Mouse (Mus musculus): ENCODE results near the gene Myo1e. TPM values are rescaled to one million over a fixed set of nuclear protein-coding genes. Genes with fewer than 3 reads are reported as not detected.

Gene Myo1e
- polyA plus RNA-seq, 1 experiment from 2014 or later, result 24.6 TPM

DNA sequence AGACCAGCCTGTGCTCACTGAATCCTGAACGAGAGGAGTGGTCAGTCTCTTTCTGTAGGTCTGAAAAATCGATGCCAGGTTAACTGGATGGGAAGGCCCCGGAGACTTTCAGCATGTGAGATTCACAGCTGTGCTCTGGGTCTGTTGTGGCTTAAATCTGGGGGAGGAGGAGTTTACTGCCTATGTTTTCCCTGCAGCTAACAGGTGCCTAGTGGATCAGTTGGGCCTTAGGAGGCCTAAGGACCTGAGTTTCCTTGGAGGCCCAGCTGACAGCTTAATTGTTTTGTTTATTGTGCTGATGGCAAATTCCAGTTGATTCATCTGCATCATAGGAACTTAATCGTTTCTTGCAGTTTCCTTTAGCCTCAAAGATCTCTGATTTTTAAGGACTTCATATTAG lies 16.0 kb downstream of the Myo1e start:
- 66% methylated on average over 4 of the region's 4 CpGs for WGBS

DNA sequence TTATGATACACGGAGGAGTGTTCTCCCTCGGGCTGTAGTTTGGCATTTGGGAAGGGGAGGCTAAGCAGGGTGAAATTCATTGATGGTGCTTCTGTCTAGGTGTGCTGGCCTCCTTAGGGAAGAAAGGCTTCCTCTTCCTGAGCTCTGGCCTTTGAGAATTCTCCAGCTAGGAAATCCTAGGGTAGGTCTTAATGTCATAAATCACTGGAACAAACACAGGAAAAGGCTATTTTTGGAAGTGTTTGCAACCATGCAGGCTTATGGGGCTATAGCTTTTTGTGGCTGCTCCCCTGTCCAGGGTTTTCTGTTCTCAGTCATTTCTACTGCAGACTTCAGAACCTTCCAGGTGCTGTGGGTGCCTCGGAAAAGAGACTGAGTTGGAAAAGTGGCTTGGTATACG lies 16.9 kb downstream of the Myo1e start:
- Histone ChIP-seq H3K4me3 (replicated peaks) (no peak overlapping the region), H3K27ac (no peak overlapping the region), H3K36me3 (no peaks in the 10 kb centered on the region), H3K9ac (replicated peaks) (no peak overlapping the region), H3K4me2 (no peak overlapping the region), H3K27me3 (no peaks in the 10 kb centered on the region), H3K4me1 (replicated peaks) (peaks cover 17% of the 10 kb centered on the region), H3K9me3 (no peaks in the 10 kb centered on the region)
- WGBS, result 53% methylated on average over 4 of the region's 4 CpGs
- no peak for ATAC-seq (ENCODE audit: insufficient number of reproducible peaks, insufficient read depth, low FRiP score, low TSS enrichment, low read depth)

More for the DNA sequence above, 16.0 kb downstream of the Myo1e start:
- Histone ChIP-seq H3K4me2 (no peak overlapping the region), H3K9me3 (no peaks in the 10 kb centered on the region), H3K4me3 (replicated peaks) (no peak overlapping the region), H3K4me1 (replicated peaks) (peaks cover 17% of the 10 kb centered on the region), H3K36me3 (no peaks in the 10 kb centered on the region), H3K27me3 (no peaks in the 10 kb centered on the region), H3K27ac (no peak overlapping the region), H3K9ac (replicated peaks) (no peak overlapping the region)
- ATAC-seq (ENCODE audit: insufficient number of reproducible peaks, insufficient read depth, low FRiP score, low TSS enrichment, low read depth), result no peak

DNA sequence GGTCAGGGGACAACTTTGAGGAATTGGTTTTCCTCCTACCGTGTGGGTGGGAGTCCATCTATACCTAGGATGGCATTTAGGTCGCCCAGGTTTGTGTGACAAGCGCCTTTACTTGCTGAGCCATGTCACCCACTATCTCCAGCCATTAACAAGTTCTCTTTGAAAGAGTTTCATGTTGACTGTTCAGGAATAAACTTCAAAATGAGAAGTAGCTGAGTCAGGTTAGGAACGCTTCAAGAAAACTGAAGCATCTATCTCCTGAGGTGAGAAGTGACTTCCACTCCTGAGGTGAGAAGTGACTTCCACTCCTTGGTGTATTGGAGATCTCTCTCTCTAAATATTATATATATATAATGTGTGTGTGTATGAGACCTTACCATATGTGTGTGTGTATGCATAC lies 19.2 kb downstream of the Myo1e start:
- Histone ChIP-seq H3K4me2 (no peak overlapping the region), H3K36me3 (no peaks in the 10 kb centered on the region), H3K27ac (no peak overlapping the region), H3K4me1 (replicated peaks) (peaks cover 21% of the 10 kb centered on the region), H3K9me3 (no peaks in the 10 kb centered on the region), H3K4me3 (replicated peaks) (no peak overlapping the region), H3K27me3 (no peaks in the 10 kb centered on the region), H3K9ac (replicated peaks) (no peak overlapping the region)
- ATAC-seq (ENCODE audit: insufficient number of reproducible peaks, insufficient read depth, low FRiP score, low TSS enrichment, low read depth), result no peak
- WGBS, result 87% methylated on average over 4 of the region's 4 CpGs

DNA sequence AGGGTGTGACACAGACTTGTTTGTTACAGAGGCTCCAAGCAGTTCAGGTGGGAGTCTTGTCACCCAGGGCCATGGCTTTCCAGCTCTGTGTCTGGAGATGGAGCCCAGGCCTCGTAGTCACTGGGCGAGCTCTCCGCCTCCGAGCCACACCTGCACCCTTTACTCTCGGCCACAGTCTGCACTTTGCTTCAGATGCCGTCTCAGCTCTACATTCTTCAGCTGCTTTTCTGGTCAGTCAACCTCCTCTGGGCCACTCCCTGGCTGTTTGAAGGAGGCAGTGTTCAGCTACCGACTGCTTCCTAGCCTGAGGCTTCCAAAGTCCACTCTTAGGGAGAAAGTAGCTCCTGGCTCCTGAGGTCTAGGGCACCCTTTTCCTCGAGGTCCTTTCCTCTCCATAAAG lies 22.7 kb downstream of the Myo1e start:
- H3K27ac ChIP-seq, result no peak overlapping the region
- H3K4me1 ChIP-seq (replicated peaks), result peaks cover 3% of the 10 kb centered on the region; the same call in 1 of the 2 replicates
- no peak overlapping the region for H3K9ac ChIP-seq (replicated peaks)
- no peak overlapping the region for H3K4me3 ChIP-seq (replicated peaks)
- H3K9me3 ChIP-seq, result no peaks in the 10 kb centered on the region
- H3K36me3 ChIP-seq, result no peaks in the 10 kb centered on the region
- 61% methylated on average over 8 of the region's 8 CpGs for WGBS
- no peak overlapping the region for H3K4me2 ChIP-seq
- ATAC-seq (ENCODE audit: insufficient number of reproducible peaks, insufficient read depth, low FRiP score, low TSS enrichment, low read depth), result no peak
- H3K27me3 ChIP-seq, result no peaks in the 10 kb centered on the region

DNA sequence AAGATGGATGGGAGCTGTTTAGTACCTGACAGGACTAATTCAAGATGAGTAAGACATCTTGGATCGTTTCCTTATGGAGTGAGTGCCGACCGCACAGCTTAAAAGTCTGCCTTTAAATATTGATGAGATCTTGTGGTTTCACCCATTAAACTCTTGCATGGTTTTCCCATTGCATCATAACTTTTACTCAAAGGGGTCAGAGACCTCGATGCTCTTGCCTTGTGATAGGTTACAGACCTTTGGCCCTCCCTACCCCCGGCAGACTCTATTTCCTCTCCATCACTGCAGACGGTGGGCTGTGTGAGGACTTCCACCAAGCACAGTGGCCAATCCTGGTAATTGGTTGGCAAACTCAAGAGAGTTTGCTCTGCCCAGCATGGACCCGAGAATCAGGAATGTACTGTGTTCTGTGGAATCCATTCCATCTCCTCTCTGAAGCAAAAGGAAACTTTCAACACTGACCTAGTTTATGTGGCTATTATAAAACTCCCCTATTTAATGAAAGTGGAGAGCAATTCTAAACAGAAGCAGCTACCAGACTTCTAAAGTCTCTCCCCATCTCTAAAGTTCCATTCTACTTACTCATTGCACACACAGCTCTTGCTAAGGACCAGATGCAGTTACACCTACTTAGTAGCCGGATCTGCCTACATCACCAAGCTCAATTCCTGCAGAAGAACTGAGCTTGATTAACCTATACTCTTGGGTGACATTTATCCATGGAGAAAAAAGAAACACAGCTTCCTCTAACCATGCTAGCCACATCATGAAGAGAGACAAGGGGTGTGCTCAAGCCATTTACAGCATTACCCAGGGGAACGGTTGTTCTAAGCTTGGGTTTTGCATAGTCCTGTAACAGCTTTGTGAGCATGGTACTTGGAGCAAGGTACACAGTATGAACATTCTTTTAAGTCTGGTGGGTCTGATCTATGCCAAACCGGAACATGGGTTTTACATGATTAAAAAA lies 25.2 kb downstream of the Myo1e start:
- H3K4me2 ChIP-seq, result no peak overlapping the region
- no peaks in the 10 kb centered on the region for H3K36me3 ChIP-seq
- H3K4me3 ChIP-seq (replicated peaks), result no peak overlapping the region
- no peaks in the 10 kb centered on the region for H3K27me3 ChIP-seq
- peaks cover 5% of the 10 kb centered on the region for H3K4me1 ChIP-seq (replicated peaks)
- H3K27ac ChIP-seq, result no peak overlapping the region
- H3K9me3 ChIP-seq, result no peaks in the 10 kb centered on the region
- H3K9ac ChIP-seq (replicated peaks), result no peak overlapping the region
- no peak for ATAC-seq (ENCODE audit: insufficient number of reproducible peaks, insufficient read depth, low FRiP score, low TSS enrichment, low read depth)
- WGBS, result 83% methylated on average over 10 of the region's 10 CpGs

DNA sequence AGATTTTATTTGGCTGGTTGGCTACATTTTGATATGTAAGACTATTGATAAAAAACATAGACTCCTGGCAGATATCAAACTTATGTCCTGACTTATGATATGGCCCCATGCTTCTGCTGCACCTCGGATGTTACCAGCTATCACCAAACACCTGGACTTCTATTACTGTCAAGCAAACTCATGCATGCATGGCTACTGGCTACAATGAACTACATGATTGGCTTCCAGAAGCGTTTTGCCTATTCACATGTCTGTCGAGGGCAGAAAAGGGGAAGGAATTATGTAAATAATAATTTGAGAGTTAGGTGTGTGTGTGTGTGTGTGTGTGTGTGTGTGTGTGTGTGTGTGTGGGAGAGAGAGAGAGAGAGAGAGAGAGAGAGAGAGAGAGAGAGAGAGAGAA lies 30.0 kb downstream of the Myo1e start:
- ATAC-seq (ENCODE audit: insufficient number of reproducible peaks, insufficient read depth, low FRiP score, low TSS enrichment, low read depth), result no peak
- 80% methylated on average over 3 of the region's 3 CpGs for WGBS
- H3K4me3 ChIP-seq (replicated peaks), result no peak overlapping the region
- H3K9me3 ChIP-seq, result no peaks in the 10 kb centered on the region
- no peaks in the 10 kb centered on the region for H3K36me3 ChIP-seq
- no peaks in the 10 kb centered on the region for H3K27me3 ChIP-seq
- no peak overlapping the region for H3K4me2 ChIP-seq
- H3K4me1 ChIP-seq (replicated peaks), result peaks cover 25% of the 10 kb centered on the region
- no peak overlapping the region for H3K27ac ChIP-seq
- no peak overlapping the region for H3K9ac ChIP-seq (replicated peaks)

DNA sequence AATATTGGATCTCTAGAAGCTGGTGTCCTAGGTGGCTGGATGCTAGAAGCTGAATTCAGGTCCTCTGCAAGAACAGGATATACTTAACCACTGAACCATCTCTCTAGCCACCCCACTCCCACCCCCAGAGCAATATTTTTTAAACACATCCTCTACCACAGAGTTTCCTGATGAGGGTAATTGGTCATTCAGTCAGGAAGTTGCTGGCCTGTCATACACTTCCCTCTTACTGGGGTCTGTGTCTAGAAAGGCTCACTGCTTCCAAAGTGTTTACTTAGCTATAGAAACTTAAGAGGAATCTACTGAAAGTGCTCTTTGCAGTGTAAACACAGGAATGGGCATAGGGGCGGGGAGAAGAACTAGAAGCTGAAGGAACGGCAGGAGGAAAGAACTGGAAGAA lies 30.4 kb downstream of the Myo1e start:
- Histone ChIP-seq H3K4me3 (replicated peaks) (no peak overlapping the region), H3K27me3 (no peaks in the 10 kb centered on the region), H3K9me3 (no peaks in the 10 kb centered on the region), H3K36me3 (no peaks in the 10 kb centered on the region), H3K27ac (peak overlapping the region; percentile 9; the same call in 1 of the 2 replicates), H3K4me2 (no peak overlapping the region), H3K9ac (replicated peaks) (no peak overlapping the region), H3K4me1 (replicated peaks) (peaks cover 29% of the 10 kb centered on the region)
- ATAC-seq (ENCODE audit: insufficient number of reproducible peaks, insufficient read depth, low FRiP score, low TSS enrichment, low read depth), result no peak
- WGBS, result 40% methylated on average over 2 of the region's 2 CpGs

DNA sequence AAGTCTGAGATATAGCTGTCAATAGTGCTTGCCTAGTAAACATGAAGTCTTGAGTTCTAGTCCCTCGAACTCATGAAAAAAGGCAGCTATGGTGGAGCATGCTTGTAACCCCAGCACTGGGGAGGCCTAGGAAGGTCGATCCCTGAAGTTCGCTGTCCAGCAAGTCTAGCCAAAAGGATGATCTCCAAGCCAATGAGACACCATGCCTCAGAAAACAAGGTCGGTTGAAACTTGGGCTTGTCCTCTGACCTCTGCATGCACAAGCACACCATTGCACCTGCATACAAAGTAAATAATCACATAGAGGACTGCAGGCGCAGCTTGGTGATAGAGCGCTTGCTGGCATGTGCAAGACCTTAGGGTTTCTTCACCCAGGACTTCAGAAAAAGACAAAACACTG lies 31.2 kb downstream of the Myo1e start:
- Histone ChIP-seq H3K4me1 (replicated peaks) (peaks cover 37% of the 10 kb centered on the region), H3K9me3 (no peaks in the 10 kb centered on the region), H3K4me2 (no peak overlapping the region), H3K36me3 (no peaks in the 10 kb centered on the region), H3K27ac (no peak overlapping the region), H3K4me3 (replicated peaks) (no peak overlapping the region), H3K9ac (replicated peaks) (no peak overlapping the region), H3K27me3 (no peaks in the 10 kb centered on the region)
- no peak for ATAC-seq (ENCODE audit: insufficient number of reproducible peaks, insufficient read depth, low FRiP score, low TSS enrichment, low read depth)
- WGBS, result 90% methylated on average over 6 of the region's 6 CpGs

DNA sequence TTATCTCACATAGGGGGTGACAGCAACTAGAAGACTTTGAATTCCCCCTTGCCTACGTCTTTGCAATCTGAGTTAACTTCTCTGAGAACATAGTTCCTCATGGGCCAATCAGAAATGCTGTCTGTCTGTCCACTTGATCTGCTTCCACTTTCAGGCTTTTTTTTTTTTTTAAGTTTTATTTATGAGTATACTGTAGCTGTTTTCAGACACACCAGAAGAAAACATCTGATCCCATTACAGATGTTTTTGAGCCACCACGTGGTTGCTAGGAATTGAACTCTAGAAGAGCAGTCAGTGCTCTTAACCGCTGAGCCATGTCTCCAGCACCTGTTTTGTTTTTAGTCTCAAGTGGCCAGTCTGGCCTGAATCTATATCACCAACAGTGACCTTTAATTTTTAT lies 32.1 kb downstream of the Myo1e start:
- ATAC-seq (ENCODE audit: insufficient number of reproducible peaks, insufficient read depth, low FRiP score, low TSS enrichment, low read depth), result no peak
- WGBS, result 68% methylated on average over 3 of the region's 3 CpGs
- Histone ChIP-seq H3K4me1 (replicated peaks) (peaks cover 38% of the 10 kb centered on the region), H3K9ac (replicated peaks) (no peak overlapping the region), H3K9me3 (no peaks in the 10 kb centered on the region), H3K4me2 (no peak overlapping the region), H3K27ac (no peak overlapping the region), H3K27me3 (no peaks in the 10 kb centered on the region), H3K36me3 (no peaks in the 10 kb centered on the region), H3K4me3 (replicated peaks) (no peak overlapping the region)

DNA sequence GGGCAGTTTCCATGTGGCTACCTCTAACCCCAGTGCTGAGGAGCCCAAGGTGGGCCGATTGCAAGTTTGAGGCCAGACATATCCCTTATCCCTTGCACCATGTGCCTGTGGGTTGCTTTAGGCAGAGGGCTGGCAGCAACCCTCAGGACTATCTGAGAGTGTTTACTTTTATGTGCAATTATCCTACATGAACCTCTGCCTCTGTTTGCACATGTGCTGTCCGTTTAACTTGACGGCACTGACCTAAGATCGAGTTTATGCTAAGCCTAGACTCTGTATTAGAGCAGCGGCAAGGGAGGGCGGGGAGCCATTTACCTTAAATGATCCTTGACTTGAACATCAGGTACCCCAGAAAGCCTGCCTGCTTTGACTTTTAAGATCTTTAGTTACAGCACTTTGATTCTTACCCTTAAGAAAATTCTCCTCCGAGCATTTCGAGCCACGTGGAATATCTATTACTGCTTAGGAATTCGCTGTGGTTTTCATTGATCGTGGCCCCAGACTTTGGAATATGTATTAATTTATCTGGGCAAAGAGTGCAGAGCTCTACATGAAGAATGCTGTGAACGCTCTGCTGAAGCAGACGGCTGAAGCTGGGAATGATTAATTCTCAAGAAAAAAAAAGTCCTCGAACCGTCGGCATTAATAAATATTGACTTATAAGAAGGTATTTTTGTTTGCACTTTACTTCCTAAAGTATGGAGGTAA lies 33.7 kb downstream of the Myo1e start:
- peak overlapping the region; percentile 13; the same call in 1 of the 2 replicates for H3K4me2 ChIP-seq
- H3K27me3 ChIP-seq, result no peaks in the 10 kb centered on the region
- H3K27ac ChIP-seq, result peak overlapping the region; percentile 81
- no peaks in the 10 kb centered on the region for H3K9me3 ChIP-seq
- no peaks in the 10 kb centered on the region for H3K36me3 ChIP-seq
- no peak overlapping the region for H3K4me3 ChIP-seq (replicated peaks)
- peaks cover 43% of the 10 kb centered on the region for H3K4me1 ChIP-seq (replicated peaks)
- ATAC-seq (ENCODE audit: insufficient number of reproducible peaks, insufficient read depth, low FRiP score, low TSS enrichment, low read depth), result no peak
- WGBS, result 58% methylated on average over 16 of the region's 16 CpGs
- no peak overlapping the region for H3K9ac ChIP-seq (replicated peaks)

DNA sequence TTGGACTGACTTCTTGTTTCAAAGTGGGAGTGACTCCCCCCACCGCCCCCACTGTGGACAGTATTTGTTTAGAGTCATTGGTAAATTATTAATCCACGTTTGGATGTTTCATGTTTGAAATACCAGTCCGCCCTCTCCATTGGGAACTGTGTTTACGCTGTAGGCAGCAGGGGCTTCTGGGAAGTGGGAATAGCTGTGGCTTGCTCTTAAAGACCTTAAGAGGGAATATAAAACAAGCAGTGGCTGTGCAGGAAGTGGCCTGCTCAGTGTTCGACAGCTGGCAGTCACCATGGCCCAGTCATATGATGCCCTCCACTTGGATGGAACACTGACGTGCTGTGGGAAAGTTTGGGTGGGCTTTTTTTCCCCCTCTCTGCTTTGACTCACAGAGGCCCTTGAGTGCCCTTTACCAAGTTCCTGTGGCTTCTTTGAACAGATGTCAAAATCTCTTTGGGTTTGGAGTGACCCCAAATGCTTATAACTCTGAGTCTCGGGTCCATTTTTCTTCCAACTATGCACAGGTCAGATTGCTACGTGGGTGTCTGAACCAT lies 34.3 kb downstream of the Myo1e start:
- H3K27me3 ChIP-seq, result no peaks in the 10 kb centered on the region
- no peak overlapping the region for H3K4me3 ChIP-seq (replicated peaks)
- peaks cover 49% of the 10 kb centered on the region for H3K4me1 ChIP-seq (replicated peaks)
- no peaks in the 10 kb centered on the region for H3K36me3 ChIP-seq
- peak overlapping the region; percentile 81 for H3K27ac ChIP-seq
- no peaks in the 10 kb centered on the region for H3K9me3 ChIP-seq
- H3K9ac ChIP-seq (replicated peaks), result no peak overlapping the region
- 48% methylated on average over 8 of the region's 8 CpGs for WGBS
- ATAC-seq (ENCODE audit: insufficient number of reproducible peaks, insufficient read depth, low FRiP score, low TSS enrichment, low read depth), result no peak
- H3K4me2 ChIP-seq, result peak overlapping the region; percentile 13; the same call in 1 of the 2 replicates

Data from limb, embryonic 12.5 days (tissue).